Mouse (Mus musculus): Measurements from ENCODE around the gene Cp. TPM values are rescaled to one million over a fixed set of nuclear protein-coding genes. Genes with fewer than 3 reads are reported as not detected.

Cp gene
- polyA plus RNA-seq (2014; fragmentation: Illumina TruSeq; extraction: RNeasy Lipid Tissue Mini Kit (QIAGEN cat#74804); ENCODE audit: low read depth, low replicate concordance) = 86.7 TPM

GRCm38 (mm10) chr3:19956885-19957284 is at the start of gene Cp:
Cp (plus strand) TSS chr3:19957054.

GRCm38 (mm10) chr3:20034719-20035404 is 78.0 kb downstream of the Cp start, which contains the start of gene Hps3:
Hps3 (minus strand) TSS chr3:20035315.

GRCm38 (mm10) chr3:20057306-20058196 is 100.7 kb downstream of the Cp start, which contains the start of gene Hltf:
Hltf (plus strand) TSS chr3:20057811.

Other genes with a start within 250 kb of the Cp start
- 10.9 TPM for gene Hps3, start 78.3 kb downstream of the Cp start, polyA plus RNA-seq (2014; fragmentation: Illumina TruSeq; extraction: RNeasy Lipid Tissue Mini Kit (QIAGEN cat#74804); ENCODE audit: low read depth, low replicate concordance)
- gene Hltf, start 100.8 kb downstream of the Cp start, polyA plus RNA-seq (2014; fragmentation: Illumina TruSeq; extraction: RNeasy Lipid Tissue Mini Kit (QIAGEN cat#74804); ENCODE audit: low read depth, low replicate concordance) = 15.1 TPM
- gene Gyg, start 198.3 kb downstream of the Cp start, polyA plus RNA-seq (2014; fragmentation: Illumina TruSeq; extraction: RNeasy Lipid Tissue Mini Kit (QIAGEN cat#74804); ENCODE audit: low read depth, low replicate concordance) = 224 TPM